Mouse (Mus musculus): ENCODE measurements around the gene Tnni3. TPM values are rescaled to one million over a fixed set of nuclear protein-coding genes. Genes with fewer than 3 reads are reported as not detected.
A peak's percentile ranks its signal among the peaks of the same experiment; 100 is the strongest.

The Tnni3 gene
- polyA plus RNA-seq, 1 experiment = 4.0 TPM

GRCm38 (mm10) chr7:4522292-4522691 lies 1.7 kb downstream of the Tnni3 start:
- Histone ChIP-seq H3K4me1 (ENCODE audit: control insufficient read depth, insufficient read depth, low read length) (no peaks in the 10 kb centered on the region), H3K4me3 (ENCODE audit: insufficient read depth, low read length) (no peak overlapping the region), H3K27ac (ENCODE audit: insufficient read depth, low read length) (no peak overlapping the region)
- no peak for TF ChIP-seq CTCF (IDR thresholded peaks at IDR 0.05; ENCODE audit: borderline replicate concordance, insufficient read depth, low read length)
- TF ChIP-seq POLR2A (IDR thresholded peaks at IDR 0.05; ENCODE audit: low read depth, low read length) = no peak

GRCm38 (mm10) chr7:4521231-4522003 lies 2.6 kb downstream of the Tnni3 start:
- no peaks in the 10 kb centered on the region for H3K4me1 ChIP-seq (ENCODE audit: control insufficient read depth, insufficient read depth, low read length)
- H3K4me3 ChIP-seq (ENCODE audit: insufficient read depth, low read length) = no peak overlapping the region
- TF ChIP-seq POLR2A (IDR thresholded peaks at IDR 0.05; ENCODE audit: low read depth, low read length) = no peak
- TF ChIP-seq CTCF (IDR thresholded peaks at IDR 0.05; ENCODE audit: borderline replicate concordance, insufficient read depth, low read length) = peak; percentile 23; the same call in 1 of the 2 replicates
- no peak overlapping the region for H3K27ac ChIP-seq (ENCODE audit: insufficient read depth, low read length)

GRCm38 (mm10) chr7:4518487-4518886 lies 5.5 kb downstream of the Tnni3 start:
- TF ChIP-seq POLR2A (IDR thresholded peaks at IDR 0.05; ENCODE audit: low read depth, low read length) = no peak
- TF ChIP-seq CTCF (IDR thresholded peaks at IDR 0.05; ENCODE audit: borderline replicate concordance, insufficient read depth, low read length) = no peak
- H3K4me1 ChIP-seq (ENCODE audit: control insufficient read depth, insufficient read depth, low read length) = no peaks in the 10 kb centered on the region
- no peak overlapping the region for H3K27ac ChIP-seq (ENCODE audit: insufficient read depth, low read length)
- no peak overlapping the region for H3K4me3 ChIP-seq (ENCODE audit: insufficient read depth, low read length)

GRCm38 (mm10) chr7:4516332-4517050 lies 7.5 kb downstream of the Tnni3 start, which contains the start of gene Tnnt1:
Gene Tnnt1 (minus strand): TSS chr7:4516382.
- H3K4me3 ChIP-seq (ENCODE audit: insufficient read depth, low read length) = no peak within 1 kb of the TSS
- no peak within 1 kb of the TSS for H3K27ac ChIP-seq (ENCODE audit: insufficient read depth, low read length)
- H3K4me1 ChIP-seq (ENCODE audit: control insufficient read depth, insufficient read depth, low read length) = no peaks in the 10 kb centered on the region
- TF ChIP-seq CTCF (IDR thresholded peaks at IDR 0.05; ENCODE audit: borderline replicate concordance, insufficient read depth, low read length) (no peak), POLR2A (IDR thresholded peaks at IDR 0.05; ENCODE audit: low read depth, low read length) (no peak)

- TF ChIP-seq POLR2A (IDR thresholded peaks at IDR 0.05; ENCODE audit: low read depth, low read length) (no peak), CTCF (IDR thresholded peaks at IDR 0.05; ENCODE audit: borderline replicate concordance, insufficient read depth, low read length) (no peak)
- no peaks in the 10 kb centered on the region for H3K4me1 ChIP-seq (ENCODE audit: control insufficient read depth, insufficient read depth, low read length)
- no peak overlapping the region for H3K27ac ChIP-seq (ENCODE audit: insufficient read depth, low read length)
- H3K4me3 ChIP-seq (ENCODE audit: insufficient read depth, low read length) = no peak overlapping the region
Measured at GRCm38 (mm10) chr7:4515853-4516252, 8.2 kb downstream of the Tnni3 start.

GRCm38 (mm10) chr7:4513829-4514712 lies 10.0 kb downstream of the Tnni3 start:
- Histone ChIP-seq H3K4me3 (ENCODE audit: insufficient read depth, low read length) (no peak overlapping the region), H3K27ac (ENCODE audit: insufficient read depth, low read length) (no peak overlapping the region), H3K4me1 (ENCODE audit: control insufficient read depth, insufficient read depth, low read length) (no peaks in the 10 kb centered on the region)
- TF ChIP-seq POLR2A (IDR thresholded peaks at IDR 0.05; ENCODE audit: low read depth, low read length) (no peak), CTCF (IDR thresholded peaks at IDR 0.05; ENCODE audit: borderline replicate concordance, insufficient read depth, low read length) (no peak)

GRCm38 (mm10) chr7:4513236-4513635 lies 10.8 kb downstream of the Tnni3 start:
- H3K27ac ChIP-seq (ENCODE audit: insufficient read depth, low read length) = no peak overlapping the region
- H3K4me1 ChIP-seq (ENCODE audit: control insufficient read depth, insufficient read depth, low read length) = no peaks in the 10 kb centered on the region
- H3K4me3 ChIP-seq (ENCODE audit: insufficient read depth, low read length) = no peak overlapping the region
- TF ChIP-seq POLR2A (IDR thresholded peaks at IDR 0.05; ENCODE audit: low read depth, low read length) = no peak
- TF ChIP-seq CTCF (IDR thresholded peaks at IDR 0.05; ENCODE audit: borderline replicate concordance, insufficient read depth, low read length) = peak; percentile 25; the same call in 1 of the 2 replicates

- TF ChIP-seq CTCF (IDR thresholded peaks at IDR 0.05; ENCODE audit: borderline replicate concordance, insufficient read depth, low read length) (no peak), POLR2A (IDR thresholded peaks at IDR 0.05; ENCODE audit: low read depth, low read length) (no peak)
- Histone ChIP-seq H3K4me1 (ENCODE audit: control insufficient read depth, insufficient read depth, low read length) (no peaks in the 10 kb centered on the region), H3K27ac (ENCODE audit: insufficient read depth, low read length) (no peak overlapping the region), H3K4me3 (ENCODE audit: insufficient read depth, low read length) (no peak overlapping the region)
Measured at GRCm38 (mm10) chr7:4511489-4512224, 12.4 kb downstream of the Tnni3 start.
